In genomic region chr14:18893947-18894445, GRCm38 (mm10) we compare ENCODE assay signal across 7 mouse cellular contexts. TPM values are rescaled to one million over a fixed set of nuclear protein-coding genes. Genes with fewer than 3 reads are reported as not detected.
A peak's percentile ranks its signal among the peaks of the same experiment; 100 is the strongest.
DNase-seq lines count a peak whose midpoint lies in the region; ATAC-seq and TF ChIP-seq lines count a peak whose summit lies in the region.

Gene Ube2e2, minus strand, starts transcription at chr14:18894267.

- H3K9ac ChIP-seq in neural tube, embryonic 11.5 days (ENCODE audit: low read length): peak within 1 kb of the TSS; percentile 81
- H3K9ac ChIP-seq in embryonic facial prominence, embryonic 11.5 days (replicated peaks; ENCODE audit: low read length): peak within 1 kb of the TSS; percentile 88
- H3K9ac ChIP-seq in limb, embryonic 12.5 days (replicated peaks): peak within 1 kb of the TSS; percentile 74

- H3K4me1 ChIP-seq in neural tube, embryonic 11.5 days (ENCODE audit: control insufficient read depth, insufficient read depth, low read length): 0 out of 2 replicates have a peak, but pooled peaks cover 2% of the 10 kb centered on the region
- no peaks in the 10 kb centered on the region for H3K4me1 ChIP-seq in embryonic facial prominence, embryonic 11.5 days (ENCODE audit: control insufficient read depth, insufficient read depth, low read length)
- no peaks in the 10 kb centered on the region; the same call in 1 of the 2 replicates for H3K4me1 ChIP-seq in limb, embryonic 12.5 days (replicated peaks)
- no peaks in the 10 kb centered on the region for H3K4me1 ChIP-seq in olfactory bulb, adult 2 months (ENCODE audit: control insufficient read depth, insufficient read depth, low read length)

- TF ChIP-seq CTCF in olfactory bulb, adult 2 months (IDR thresholded peaks at IDR 0.05; ENCODE audit: insufficient read depth, low read depth, low read length): no peak

- DNase-seq in neural tube, embryonic 11.5 days (ENCODE audit: low spot score): no peak
- DNase-seq in neural tube, embryonic 10.5 days (ENCODE audit: extremely low spot score, low spot score): no peak
- DNase-seq in embryonic facial prominence, embryonic 11.5 days (ENCODE audit: low spot score): no peak
- no peak for DNase-seq in heart, postnatal 14 days
- no peak for DNase-seq in spleen, adult 12 weeks (ENCODE audit: low spot score)

- no peaks in the 10 kb centered on the region for H3K36me3 ChIP-seq in neural tube, embryonic 11.5 days (ENCODE audit: control insufficient read depth, insufficient read depth, low read length)
- H3K36me3 ChIP-seq in embryonic facial prominence, embryonic 11.5 days (replicated peaks; ENCODE audit: control insufficient read depth, insufficient read depth, low read depth, low read length): no peaks in the 10 kb centered on the region
- H3K36me3 ChIP-seq in limb, embryonic 12.5 days: no peaks in the 10 kb centered on the region

- peak within 1 kb of the TSS; percentile 72 for H3K4me3 ChIP-seq in neural tube, embryonic 11.5 days (ENCODE audit: low read depth, low read length)
- H3K4me3 ChIP-seq in embryonic facial prominence, embryonic 11.5 days (ENCODE audit: low read depth, low read length): peak within 1 kb of the TSS; percentile 70
- peak within 1 kb of the TSS; percentile 62 for H3K4me3 ChIP-seq in limb, embryonic 12.5 days (replicated peaks)
- peak within 1 kb of the TSS; percentile 97 for H3K4me3 ChIP-seq in olfactory bulb, adult 2 months (ENCODE audit: insufficient read depth, low read depth, low read length)

- TF ChIP-seq POLR2A in olfactory bulb, adult 2 months (IDR thresholded peaks at IDR 0.05; ENCODE audit: insufficient read depth, low read depth, low read length): 0 out of 2 replicates have a peak, but pooled peaks have one; percentile 7

- no peak; the same call in none of the 2 replicates for ATAC-seq in neural tube, embryonic 11.5 days (ENCODE audit: insufficient read depth, low FRiP score, low TSS enrichment)
- peak; percentile 92 for ATAC-seq in embryonic facial prominence, embryonic 11.5 days (replicated peaks; ENCODE audit: insufficient number of reproducible peaks, low FRiP score, low TSS enrichment, low read depth)
- peak; percentile 84 for ATAC-seq in limb, embryonic 12.5 days (ENCODE audit: insufficient number of reproducible peaks, insufficient read depth, low FRiP score, low TSS enrichment, low read depth)

- H3K4me2 ChIP-seq in neural tube, embryonic 11.5 days (ENCODE audit: low read depth): peak within 1 kb of the TSS; percentile 67
- H3K4me2 ChIP-seq in embryonic facial prominence, embryonic 11.5 days (ENCODE audit: low read depth, low read length): peak within 1 kb of the TSS; percentile 55
- peak within 1 kb of the TSS; percentile 72 for H3K4me2 ChIP-seq in limb, embryonic 12.5 days

- 0 out of 2 replicates have a peak within 1 kb of the TSS, but pooled peaks have one; percentile 53 for H3K27ac ChIP-seq in neural tube, embryonic 11.5 days (ENCODE audit: low read depth, low read length)
- no peak within 1 kb of the TSS; the same call in 1 of the 2 replicates for H3K27ac ChIP-seq in embryonic facial prominence, embryonic 11.5 days (replicated peaks; ENCODE audit: low read depth, low read length)
- no peak within 1 kb of the TSS for H3K27ac ChIP-seq in limb, embryonic 12.5 days
- peak within 1 kb of the TSS; percentile 37; the same call in 1 of the 2 replicates for H3K27ac ChIP-seq in olfactory bulb, adult 2 months (ENCODE audit: insufficient read depth, low read depth, low read length)

- intact Hi-C loops in heart, postnatal 14 days (cut with DNase I): loop anchor here (10.0 kb wide), 1 partner anchor 659 kb away; the partner anchor contains the start of gene Nr1d2

- no peaks in the 10 kb centered on the region for H3K27me3 ChIP-seq in neural tube, embryonic 11.5 days (ENCODE audit: control insufficient read depth, insufficient read depth, low read length)
- H3K27me3 ChIP-seq in embryonic facial prominence, embryonic 11.5 days (ENCODE audit: control insufficient read depth, insufficient read depth, low read length): no peaks in the 10 kb centered on the region
- no peaks in the 10 kb centered on the region for H3K27me3 ChIP-seq in limb, embryonic 12.5 days

- WGBS in neural tube, embryonic 11.5 days: 4% methylated on average over 21 of the region's 22 CpGs
- 1% methylated on average over 17 of the region's 22 CpGs for WGBS in embryonic facial prominence, embryonic 11.5 days
- WGBS in limb, embryonic 12.5 days: 4% methylated on average over 20 of the region's 22 CpGs
- under 1% methylated on average over 22 of the region's 22 CpGs for WGBS in olfactory bulb, adult 2 months

- no peaks in the 10 kb centered on the region for H3K9me3 ChIP-seq in neural tube, embryonic 11.5 days (ENCODE audit: control insufficient read depth, low read length)
- no peaks in the 10 kb centered on the region for H3K9me3 ChIP-seq in embryonic facial prominence, embryonic 11.5 days (replicated peaks; ENCODE audit: control insufficient read depth, low read length)
- H3K9me3 ChIP-seq in limb, embryonic 12.5 days: no peaks in the 10 kb centered on the region

RNA-seq across cellular contexts. Expression of gene Ube2e2, which starts in this region (rescaled TPM):
- 50.6 and 53.3 TPM in 2 replicates for polyA plus RNA-seq in neural tube, embryonic 11.5 days (2014; fragmentation: Nextera tagmentation; extraction: Ambion mirVana)
- 52.9 and 64.5 TPM in 2 replicates for polyA plus RNA-seq in embryonic facial prominence, embryonic 11.5 days (2014; fragmentation: Nextera tagmentation; extraction: Ambion mirVana)
- total RNA-seq in heart, postnatal 14 days (2021): 10 to 100 TPM; 19.3 to 21.4 TPM
- 62.7 and 64.8 TPM in 2 replicates for polyA plus RNA-seq in limb, embryonic 12.5 days (2016; fragmentation: Nextera tagmentation; extraction: Ambion mirVana)
- not detected in 2 replicates for polyA plus RNA-seq in olfactory bulb, adult 2 months (2012; ENCODE audit: insufficient read depth, insufficient read length, low replicate concordance, missing spikeins)

Comparison
In these comparisons a context has a peak if more than half of its experiments do, and no peak if none do; other contexts are left out.
1. RNA of gene Ube2e2 (polyA plus RNA-seq): 62.7 to 64.8 TPM in limb, embryonic 12.5 days, 50.6 to 53.3 TPM in neural tube, embryonic 11.5 days and 52.9 to 64.5 TPM in embryonic facial prominence, embryonic 11.5 days; not detected in olfactory bulb, adult 2 months; every median in the first group is over 10 times any median in the second.
2. H3K27ac ChIP-seq: peak in neural tube, embryonic 11.5 days (single experiment) and olfactory bulb, adult 2 months (single experiment); none in embryonic facial prominence, embryonic 11.5 days (single experiment) and limb, embryonic 12.5 days (single experiment).
3. Peak in every context shown above with its lines, with median percentiles within 50 percentile points of each other: H3K4me2 ChIP-seq, H3K4me3 ChIP-seq and H3K9ac ChIP-seq.